Mouse (Mus musculus) small intestine, adult 10 weeks (tissue): Measurements from ENCODE around the gene Gpr27. TPM values are rescaled to one million over a fixed set of nuclear protein-coding genes. Genes with fewer than 3 reads are reported as not detected.

Source experiments
- polyA plus RNA-seq: library from polyadenylated mRNA; stranded (reverse); fragments of 350-450 nt; fragmentation: Illumina TruSeq; extraction: RNeasy Lipid Tissue Mini Kit (QIAGEN cat#74804); gene quantifications from one replicate; pipeline ENCODE4 v1.2.3, GENCODE M21; 2014; ENCODE audit warnings: low replicate concordance

Gene Gpr27
- 2.8 TPM for polyA plus RNA-seq

GRCm38 (mm10) chr6:99692206-99692915, at the start of gene Gpr27:
Gpr27 (plus strand) TSS chr6:99692679.

DNA sequence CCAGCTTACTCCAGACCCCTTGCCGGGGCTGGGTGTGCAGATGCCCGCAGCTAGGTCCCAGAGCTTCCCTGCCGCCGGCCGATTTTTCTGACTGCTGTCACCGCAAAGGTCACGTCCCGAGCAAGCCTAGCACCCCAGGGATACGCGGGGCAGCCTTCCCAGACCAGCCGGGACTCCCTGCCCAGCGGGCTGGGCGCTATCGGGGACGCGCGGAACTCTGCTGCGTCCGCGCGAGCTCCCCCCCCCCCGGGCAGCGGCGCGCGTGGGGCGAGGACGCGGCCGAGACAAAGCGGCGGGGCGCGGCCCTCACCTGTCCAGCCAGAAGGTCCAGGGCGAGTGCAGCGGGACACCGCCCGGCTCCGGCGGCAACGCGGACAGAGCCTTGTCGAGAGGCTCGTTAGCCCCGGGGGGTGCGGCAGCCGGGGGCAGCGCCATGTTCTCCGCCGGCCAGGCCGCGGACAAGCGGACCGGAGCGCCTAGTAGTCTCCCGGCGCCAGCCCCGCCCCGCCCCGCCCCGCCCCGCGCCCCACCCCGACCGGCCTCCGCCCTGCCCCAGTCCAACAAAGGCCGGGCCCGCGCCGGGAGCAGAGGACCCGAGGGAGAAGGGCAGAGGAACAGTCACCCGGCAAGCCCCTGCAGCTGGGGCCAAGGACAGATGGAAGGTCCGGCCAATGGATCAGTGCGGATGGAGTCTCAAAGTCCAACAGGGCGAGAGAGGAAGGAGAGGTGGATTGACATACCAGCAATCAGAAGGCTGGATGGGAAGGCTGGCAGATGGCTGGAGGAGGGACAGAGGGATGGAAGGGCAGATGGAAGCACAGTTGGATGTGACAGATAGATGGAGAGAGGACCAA, 25.9 kb upstream of the Gpr27 start, which contains the start of the genes Eif4e3 and Gm20696:
Gene Eif4e3, minus strand, starts transcription at position 454 of the 854 bp plus-strand sequence.
Gene Gm20696, minus strand, starts transcription at position 480 of the 854 bp plus-strand sequence.

DNA sequence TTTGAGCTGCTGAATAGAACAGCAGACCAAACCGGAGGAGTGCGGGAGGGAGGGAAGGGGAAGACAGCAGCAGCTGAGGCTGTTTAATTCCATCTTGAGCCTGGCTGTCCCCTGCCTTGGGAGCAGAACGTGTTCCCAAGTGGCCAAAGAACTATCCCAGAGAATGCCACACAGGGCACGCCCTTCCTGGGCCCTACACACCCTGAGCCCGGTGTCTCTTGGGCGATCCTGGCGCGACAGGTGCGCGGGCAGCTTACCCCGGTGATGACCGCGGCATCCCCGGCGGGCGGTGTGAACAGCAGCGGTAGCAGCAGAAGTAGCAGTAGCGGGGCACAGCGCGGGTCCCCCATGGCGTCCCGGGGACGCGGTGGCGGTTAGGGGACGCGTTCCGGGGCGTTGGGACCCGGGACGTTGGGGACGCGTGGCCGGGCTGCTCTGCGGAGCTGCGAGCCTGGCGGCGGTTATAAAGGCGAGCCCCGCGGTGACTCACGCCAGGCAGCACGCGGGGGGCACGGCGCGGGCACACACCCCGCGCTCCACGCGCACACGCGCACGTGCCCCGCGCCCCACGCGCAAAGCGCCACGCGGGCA, 33.6 kb downstream of the Gpr27 start, which contains the start of gene Prok2:
Gene Prok2, minus strand, starts transcription at position 422 of the 591 bp plus-strand sequence.

Other genes with a start within 250 kb of the Gpr27 start
- gene Foxp1, start 170.0 kb upstream of the Gpr27 start, polyA plus RNA-seq = 16.6 TPM
- gene Eif4e3, start 25.9 kb upstream of the Gpr27 start, polyA plus RNA-seq = 17.7 TPM
- gene Gm20696, start 25.9 kb upstream of the Gpr27 start, polyA plus RNA-seq = not detected
- 0.30 TPM for gene Prok2, start 33.7 kb downstream of the Gpr27 start, polyA plus RNA-seq